Mouse (Mus musculus) liver, postnatal 0 days (tissue): ENCODE measurements around the gene Fto.

Experiments used
- CTCF ChIP-seq: sonication (generic); IDR thresholded peaks from 2 replicates; pipeline ENCODE4 v1.5.1; 2016; ENCODE audit warnings: antibody characterized with exemption, low read depth
- EP300 ChIP-seq: IDR thresholded peaks from 2 replicates; pipeline ENCODE4 v1.6.1; 2016; ENCODE audit warnings: antibody characterized with exemption, low read depth, mild to moderate bottlenecking

GRCm38 (mm10) chr8:91611723-91612362, 298.5 kb downstream of the Fto start:
- TF ChIP-seq CTCF (no peak), EP300 (no peak)
